Mouse (Mus musculus): ENCODE measurements around the gene Erp29. TPM values are rescaled to one million over a fixed set of nuclear protein-coding genes. Genes with fewer than 3 reads are reported as not detected.

Gene Erp29
- polyA plus RNA-seq, 1 experiment from 2014 or later, result 158 TPM

DNA sequence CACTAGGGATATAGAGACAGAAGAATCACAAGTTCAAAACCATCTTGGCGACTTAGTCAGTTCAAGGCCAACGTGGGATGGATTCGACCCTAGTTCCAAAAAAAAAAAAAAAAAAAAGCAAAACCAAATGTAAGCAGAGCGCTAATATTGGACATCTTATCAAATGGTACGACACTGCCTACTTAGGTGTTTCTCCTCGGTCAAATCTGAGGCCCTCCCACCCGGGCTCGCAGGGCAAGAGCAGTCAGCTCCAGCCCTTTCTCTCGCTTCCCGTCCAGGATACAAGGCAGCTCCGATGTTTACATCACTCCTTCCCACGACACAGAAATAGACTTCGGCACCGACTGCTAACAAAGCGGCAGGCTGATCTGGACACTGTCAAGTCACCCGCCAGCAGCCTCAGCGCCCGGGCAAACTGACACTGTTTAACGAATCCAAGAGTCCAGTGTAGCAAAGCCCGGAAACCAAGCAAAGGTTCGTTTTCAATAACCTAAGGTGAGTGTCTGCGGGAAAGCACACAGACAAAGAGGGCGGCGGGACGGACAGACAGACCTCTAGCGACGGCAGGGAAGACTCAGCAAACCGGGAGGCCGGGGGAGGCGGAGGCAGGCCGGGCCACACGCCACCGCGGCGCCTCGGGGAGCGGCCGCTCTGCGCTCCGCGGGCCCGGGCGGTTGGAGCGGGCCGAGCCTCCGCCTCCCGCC is 67.4 kb downstream of the Erp29 start:
- Histone ChIP-seq H3K9me3 (peaks cover 7% of the 10 kb centered on the region), H3K4me3 (peak overlapping the region; percentile 80), H3K9ac (peak overlapping the region; percentile 81), H3K36me3 (peaks cover 34% of the 10 kb centered on the region), H3K4me1 (peaks cover 27% of the 10 kb centered on the region), H3K4me2 (replicated peaks) (peak overlapping the region; percentile 76), H3K27me3 (0 out of 2 replicates have a peak, but pooled peaks cover 5% of the 10 kb centered on the region), H3K27ac (peak overlapping the region; percentile 85)
- WGBS, result 2% methylated on average over 39 of the region's 47 CpGs
- ATAC-seq (ENCODE audit: low FRiP score, low read depth), result peak; percentile 76

DNA sequence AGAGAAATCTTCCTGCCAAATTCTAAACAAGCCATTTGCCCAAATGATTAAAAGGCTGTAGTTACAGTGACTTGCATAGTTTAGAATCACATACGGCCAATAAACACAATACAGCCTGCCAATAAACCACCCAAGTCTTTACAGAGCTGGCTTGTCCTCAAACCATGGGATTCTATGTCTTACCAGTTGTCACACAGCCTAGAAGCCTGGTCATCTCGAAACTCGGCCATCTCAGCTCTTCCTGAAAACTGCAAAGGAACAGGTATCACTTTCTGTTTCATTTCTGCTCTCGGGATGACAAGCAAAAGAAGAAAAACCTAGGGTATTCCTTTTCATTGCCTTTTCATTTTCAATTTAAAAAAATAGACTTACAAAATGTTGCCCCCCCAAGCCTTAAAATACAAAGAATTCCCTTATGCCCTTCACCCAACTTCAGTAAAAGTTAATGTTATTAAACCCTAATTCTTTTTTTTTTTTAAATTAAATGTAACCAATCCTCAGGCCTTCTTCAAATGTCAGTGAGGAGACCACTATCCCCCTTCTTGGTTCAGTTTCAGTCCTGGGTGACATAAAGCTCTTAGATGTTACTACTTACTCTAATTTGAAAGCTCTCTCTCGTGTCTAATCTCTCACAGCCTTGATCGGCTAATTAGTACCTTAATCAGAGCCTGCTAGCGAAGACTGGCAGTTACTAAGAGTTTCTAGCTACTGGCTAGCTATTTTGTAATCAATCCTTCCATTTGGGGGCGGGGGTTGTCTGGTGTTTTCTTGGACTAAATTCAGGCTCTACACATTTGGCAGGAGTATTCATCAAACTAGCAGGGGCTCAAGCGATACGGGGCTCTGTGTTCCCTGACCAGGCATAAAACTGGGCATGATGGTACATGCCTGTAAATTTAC is 68.2 kb downstream of the Erp29 start:
- Histone ChIP-seq H3K9me3 (peaks cover 7% of the 10 kb centered on the region), H3K9ac (peak overlapping the region; percentile 81), H3K36me3 (peaks cover 42% of the 10 kb centered on the region), H3K27me3 (0 out of 2 replicates have a peak, but pooled peaks cover 5% of the 10 kb centered on the region), H3K4me2 (replicated peaks) (peak overlapping the region; percentile 76), H3K4me1 (peaks cover 27% of the 10 kb centered on the region), H3K27ac (no peak overlapping the region; the same call in 1 of the 2 replicates), H3K4me3 (peak overlapping the region; percentile 80)
- no peak for ATAC-seq (ENCODE audit: low FRiP score, low read depth)
- WGBS, result 45% methylated on average over 10 of the region's 10 CpGs

DNA sequence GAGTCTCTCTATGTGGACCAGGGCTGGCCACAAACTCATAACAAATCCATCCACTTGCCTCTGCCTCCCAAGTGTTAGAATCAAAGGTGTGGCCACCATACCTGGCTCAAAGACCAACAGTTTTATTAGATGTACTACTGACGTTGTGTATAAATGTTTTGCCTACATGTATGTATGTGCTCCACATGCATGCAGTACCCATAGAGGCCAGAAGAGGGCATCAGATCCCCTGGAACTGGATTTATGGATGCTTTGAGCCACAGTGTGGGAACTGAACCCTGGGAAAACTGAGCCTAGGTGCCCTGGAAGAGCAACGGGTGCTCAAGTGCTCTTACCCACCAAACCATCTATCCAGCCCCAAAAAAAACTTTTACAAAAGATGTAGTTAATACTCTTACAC is 71.6 kb downstream of the Erp29 start:
- H3K27me3 ChIP-seq, result no peaks in the 10 kb centered on the region
- H3K9ac ChIP-seq, result no peak overlapping the region
- peaks cover 7% of the 10 kb centered on the region for H3K9me3 ChIP-seq
- ATAC-seq (ENCODE audit: low FRiP score, low read depth), result no peak
- peaks cover 72% of the 10 kb centered on the region for H3K36me3 ChIP-seq
- 90% methylated on average over 2 of the region's 2 CpGs for WGBS
- H3K4me3 ChIP-seq, result no peak overlapping the region
- H3K27ac ChIP-seq, result no peak overlapping the region
- H3K4me1 ChIP-seq, result peaks cover 17% of the 10 kb centered on the region
- H3K4me2 ChIP-seq (replicated peaks), result no peak overlapping the region

DNA sequence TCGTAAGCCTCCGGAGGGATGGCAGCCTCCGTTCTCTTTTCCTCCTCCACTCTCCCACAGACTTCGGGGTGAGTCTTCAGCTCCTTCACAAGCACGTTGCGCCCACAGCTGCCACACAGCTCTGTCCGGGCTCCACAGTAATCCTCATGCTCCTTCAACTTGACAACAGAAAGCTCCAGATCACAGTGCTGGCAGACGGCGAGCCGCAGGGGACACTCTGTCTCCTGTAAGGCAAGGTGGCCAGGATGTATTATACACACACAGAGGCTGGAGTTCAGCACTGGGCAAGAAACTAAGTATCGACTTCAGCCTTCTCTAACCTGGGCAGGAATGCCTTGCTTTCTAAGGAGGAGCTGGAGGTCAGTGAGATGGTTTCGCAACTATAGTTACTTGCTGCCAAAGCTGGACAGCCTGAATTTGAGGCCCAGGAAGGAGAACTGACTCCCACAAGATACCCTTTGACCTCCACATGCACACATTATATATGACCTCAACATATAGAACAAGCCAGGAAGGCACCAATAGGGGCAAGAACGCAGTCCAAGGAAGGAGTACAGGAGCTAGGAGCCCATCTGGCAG is 73.5 kb downstream of the Erp29 start:
- Histone ChIP-seq H3K27ac (no peak overlapping the region), H3K27me3 (no peaks in the 10 kb centered on the region), H3K9me3 (peaks cover 7% of the 10 kb centered on the region), H3K4me3 (no peak overlapping the region), H3K4me2 (replicated peaks) (no peak overlapping the region), H3K9ac (no peak overlapping the region), H3K36me3 (peaks cover 89% of the 10 kb centered on the region), H3K4me1 (peaks cover 10% of the 10 kb centered on the region; the same call in 1 of the 2 replicates)
- WGBS, result 90% methylated on average over 13 of the region's 13 CpGs
- ATAC-seq (ENCODE audit: low FRiP score, low read depth), result no peak

Other genes starting within 250 kb of the Erp29 start
- 616 and 635 TPM in 2 replicates for gene Rpl6, start 248.0 kb downstream of the Erp29 start, polyA plus RNA-seq (2015; fragmentation: Nextera tagmentation; extraction: Ambion mirVana)
- 5.2 and 5.6 TPM in 2 replicates for gene Hectd4, start 232.3 kb downstream of the Erp29 start, polyA plus RNA-seq (2015; fragmentation: Nextera tagmentation; extraction: Ambion mirVana)
- gene Trafd1, start 66.9 kb downstream of the Erp29 start, polyA plus RNA-seq (2015; fragmentation: Nextera tagmentation; extraction: Ambion mirVana), result 78.5 and 78.9 TPM in 2 replicates
- 38.3 and 40.6 TPM in 2 replicates for gene Naa25, start 54.6 kb downstream of the Erp29 start, polyA plus RNA-seq (2015; fragmentation: Nextera tagmentation; extraction: Ambion mirVana)
- 1.8 and 2.5 TPM in 2 replicates for gene Tmem116, start 613 bp downstream of the Erp29 start, polyA plus RNA-seq (2015; fragmentation: Nextera tagmentation; extraction: Ambion mirVana)
- gene Adam1b, start 50.9 kb upstream of the Erp29 start, polyA plus RNA-seq (2015; fragmentation: Nextera tagmentation; extraction: Ambion mirVana), result not detected in 2 replicates
- gene Adam1a, start 93.0 kb upstream of the Erp29 start, polyA plus RNA-seq (2015; fragmentation: Nextera tagmentation; extraction: Ambion mirVana), result 2.1 TPM in 2 replicates
- not detected in 2 replicates for gene Gm42878, start 93.0 kb upstream of the Erp29 start, polyA plus RNA-seq (2015; fragmentation: Nextera tagmentation; extraction: Ambion mirVana)
- gene Mapkapk5, start 93.4 kb upstream of the Erp29 start, polyA plus RNA-seq (2015; fragmentation: Nextera tagmentation; extraction: Ambion mirVana), result 59.0 and 60.5 TPM in 2 replicates
- 255 and 260 TPM in 2 replicates for gene Aldh2, start 141.3 kb upstream of the Erp29 start, polyA plus RNA-seq (2015; fragmentation: Nextera tagmentation; extraction: Ambion mirVana)
- gene Acad12, start 166.4 kb upstream of the Erp29 start, polyA plus RNA-seq (2015; fragmentation: Nextera tagmentation; extraction: Ambion mirVana), result 2.1 and 3.2 TPM in 2 replicates
- gene Acad10, start 208.0 kb upstream of the Erp29 start, polyA plus RNA-seq (2015; fragmentation: Nextera tagmentation; extraction: Ambion mirVana), result 2.2 and 2.3 TPM in 2 replicates
- 43.2 and 43.9 TPM in 2 replicates for gene Brap, start 208.1 kb upstream of the Erp29 start, polyA plus RNA-seq (2015; fragmentation: Nextera tagmentation; extraction: Ambion mirVana)

All from limb, embryonic 13.5 days (tissue).